Mouse (Mus musculus): ENCODE data around the gene Dzip1l.

DNA sequence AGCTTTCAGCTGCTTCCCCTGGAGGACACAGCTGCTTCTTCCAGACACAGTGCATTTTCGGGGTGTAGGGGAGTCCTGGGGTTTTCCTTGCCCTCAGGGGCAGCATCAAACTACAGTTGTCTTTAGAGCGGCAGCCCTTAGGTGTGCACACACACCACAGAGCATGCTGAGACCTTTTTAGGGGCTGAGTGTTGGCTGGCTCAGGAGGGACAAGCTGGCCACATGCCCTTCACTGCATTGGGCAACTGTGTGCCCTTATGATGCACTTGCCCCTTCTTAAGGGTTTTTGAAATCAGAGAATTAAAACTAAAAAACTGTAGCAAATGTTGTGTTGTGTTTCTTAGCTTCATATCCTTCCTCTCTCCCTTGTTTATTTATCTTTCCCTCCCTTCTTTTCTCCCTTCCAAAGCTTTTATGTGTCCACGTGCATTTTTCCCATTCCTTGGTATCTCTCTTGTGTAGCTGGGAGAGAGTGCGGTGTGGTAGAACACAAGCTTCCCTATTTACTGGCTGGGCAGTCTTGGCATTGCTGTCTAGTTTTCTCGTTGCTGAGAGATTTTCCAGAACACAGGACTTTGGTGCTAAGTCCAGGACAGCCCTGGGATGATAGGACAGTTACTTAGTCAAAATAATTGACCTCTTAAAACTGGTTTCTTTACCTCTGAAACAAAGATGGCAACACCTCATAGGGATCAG is 56.4 kb downstream of the Dzip1l start:
- TF ChIP-seq CTCF (IDR thresholded peaks at IDR 0.05; ENCODE audit: extremely low read depth, insufficient read length, insufficient replicate concordance, low read depth, low read length) (no peak), POLR2A (IDR thresholded peaks at IDR 0.05; ENCODE audit: low read depth, low read length) (no peak)
